Mouse (Mus musculus) heart, adult 9 months (tissue): ENCODE measurements around the gene Zp3.

Experiments
- DNase-seq, 2 experiments: peaks; one replicate each; pipeline ENCODE4 v3.0.0; 2022; ENCODE audit warnings: low spot score in 2 of 2

Zp3 gene

GRCm38 (mm10) chr5:136002751-136003151, 22.9 kb downstream of the Zp3 start:
- no peak for DNase-seq

- no peak for DNase-seq
Measured at GRCm38 (mm10) chr5:136004537-136004936, 24.6 kb downstream of the Zp3 start.

- DNase-seq: no peak
Measured at GRCm38 (mm10) chr5:136007745-136008144, 27.8 kb downstream of the Zp3 start.

GRCm38 (mm10) chr5:136014877-136015276, 35.0 kb downstream of the Zp3 start:
- no peak for DNase-seq

- DNase-seq: no peak
Measured at GRCm38 (mm10) chr5:136015586-136015985, 35.7 kb downstream of the Zp3 start.

- DNase-seq: no peak
Measured at GRCm38 (mm10) chr5:136016014-136016876, 36.3 kb downstream of the Zp3 start.

GRCm38 (mm10) chr5:136017262-136017661, 37.4 kb downstream of the Zp3 start:
- DNase-seq: peak; percentile 21 to 33

- no peak for DNase-seq
Measured at GRCm38 (mm10) chr5:136018726-136019125, 38.8 kb downstream of the Zp3 start.

- peak in 1 of 2 experiments; percentile 14 for DNase-seq
Measured at GRCm38 (mm10) chr5:136019907-136020306, 40.0 kb downstream of the Zp3 start.

GRCm38 (mm10) chr5:136025712-136026111, 45.8 kb downstream of the Zp3 start:
- DNase-seq: no peak

- no peak for DNase-seq
Measured at GRCm38 (mm10) chr5:136026859-136027258, 47.0 kb downstream of the Zp3 start.

- no peak for DNase-seq
Measured at GRCm38 (mm10) chr5:136027612-136028311, 47.9 kb downstream of the Zp3 start.

GRCm38 (mm10) chr5:136034868-136035267, 55.0 kb downstream of the Zp3 start:
- no peak for DNase-seq

GRCm38 (mm10) chr5:136035285-136035684, 55.4 kb downstream of the Zp3 start:
- DNase-seq: no peak

- no peak for DNase-seq
Measured at GRCm38 (mm10) chr5:136036667-136037066, 56.8 kb downstream of the Zp3 start.
